Mouse (Mus musculus): ENCODE measurements around the gene Ptpn14. TPM values are rescaled to one million over a fixed set of nuclear protein-coding genes. Genes with fewer than 3 reads are reported as not detected.

Ptpn14 gene
- polyA plus RNA-seq, 1 experiment from 2014 or later, result 6.7 TPM

GRCm38 (mm10) chr1:189903169-189903568, 175.1 kb downstream of the Ptpn14 start:
- WGBS, result 87% methylated on average over 11 of the region's 11 CpGs
- no peaks in the 10 kb centered on the region for H3K9me3 ChIP-seq

DNA sequence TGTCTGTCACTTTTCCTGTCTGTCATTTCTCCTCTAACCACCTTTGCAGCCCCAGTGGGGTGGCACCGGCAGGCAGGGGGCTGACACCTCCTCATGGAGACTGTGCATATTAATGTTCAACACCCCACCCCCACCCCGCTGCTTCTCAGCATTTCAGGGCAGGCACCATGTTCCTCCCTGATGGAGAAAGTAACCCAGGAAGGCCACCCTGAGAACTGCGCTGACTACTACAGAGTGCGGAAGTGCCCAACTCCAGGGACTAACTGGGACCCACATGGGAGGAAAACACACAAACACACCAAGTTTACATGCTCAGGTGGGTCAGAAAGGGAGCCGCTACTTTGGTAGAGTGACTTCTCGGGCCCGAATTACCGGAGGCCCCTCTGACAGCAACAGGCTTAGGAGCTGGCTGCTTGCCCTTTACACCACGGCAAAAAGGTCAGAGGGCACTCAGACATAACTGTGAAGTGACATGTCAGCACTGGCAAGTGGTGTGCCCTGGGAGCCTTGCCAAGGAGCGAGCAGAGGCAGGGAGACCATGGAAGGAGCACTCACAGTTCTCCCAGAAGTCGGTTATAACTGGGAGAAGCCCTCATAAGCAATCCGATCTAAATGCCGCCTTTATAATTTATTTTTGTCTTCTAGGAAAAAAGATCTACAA, 182.7 kb downstream of the Ptpn14 start:
- Histone ChIP-seq H3K9me3 (no peaks in the 10 kb centered on the region), H3K27me3 (replicated peaks; ENCODE audit: low read depth, poor library complexity, severe bottlenecking) (no peaks in the 10 kb centered on the region), H3K4me3 (no peak overlapping the region), H3K4me1 (peaks cover 45% of the 10 kb centered on the region), H3K27ac (replicated peaks) (no peak overlapping the region), H3K36me3 (replicated peaks) (peaks cover 48% of the 10 kb centered on the region)
- WGBS, result 75% methylated on average over 13 of the region's 13 CpGs
- DNase-seq (ENCODE audit: low spot score), result no peak

More at GRCm38 (mm10) chr1:189903169-189903568, 175.1 kb downstream of the Ptpn14 start:
- Histone ChIP-seq H3K4me1 (peaks cover 16% of the 10 kb centered on the region), H3K27me3 (replicated peaks; ENCODE audit: low read depth, poor library complexity, severe bottlenecking) (no peaks in the 10 kb centered on the region), H3K27ac (replicated peaks) (no peak overlapping the region), H3K4me3 (no peak overlapping the region), H3K36me3 (replicated peaks) (peaks cover 54% of the 10 kb centered on the region)
- DNase-seq (ENCODE audit: low spot score), result no peak

GRCm38 (mm10) chr1:189913093-189913760, 185.2 kb downstream of the Ptpn14 start:
- H3K4me1 ChIP-seq, result peaks cover 63% of the 10 kb centered on the region
- 87% methylated on average over 21 of the region's 21 CpGs for WGBS

GRCm38 (mm10) chr1:189916422-189917125, 188.5 kb downstream of the Ptpn14 start:
- WGBS, result 47% methylated on average over 10 of the region's 10 CpGs
- Histone ChIP-seq H3K9me3 (no peaks in the 10 kb centered on the region), H3K27ac (replicated peaks) (peak overlapping the region; percentile 74), H3K36me3 (replicated peaks) (peaks cover 13% of the 10 kb centered on the region), H3K4me1 (peaks cover 65% of the 10 kb centered on the region), H3K27me3 (replicated peaks; ENCODE audit: low read depth, poor library complexity, severe bottlenecking) (peaks cover 14% of the 10 kb centered on the region; the same call in 1 of the 2 replicates), H3K4me3 (no peak overlapping the region)
- no peak for DNase-seq (ENCODE audit: low spot score)

More at GRCm38 (mm10) chr1:189913093-189913760, 185.2 kb downstream of the Ptpn14 start:
- no peaks in the 10 kb centered on the region for H3K9me3 ChIP-seq
- DNase-seq (ENCODE audit: low spot score), result no peak
- H3K27me3 ChIP-seq (replicated peaks; ENCODE audit: low read depth, poor library complexity, severe bottlenecking), result peaks cover 2% of the 10 kb centered on the region; the same call in 1 of the 2 replicates
- no peak overlapping the region for H3K4me3 ChIP-seq
- H3K36me3 ChIP-seq (replicated peaks), result peaks cover 32% of the 10 kb centered on the region
- no peak overlapping the region for H3K27ac ChIP-seq (replicated peaks)

- peaks cover 14% of the 10 kb centered on the region; the same call in 1 of the 2 replicates for H3K27me3 ChIP-seq (replicated peaks; ENCODE audit: low read depth, poor library complexity, severe bottlenecking)
Observed at GRCm38 (mm10) chr1:189917126-189917500, 189.0 kb downstream of the Ptpn14 start.

DNA sequence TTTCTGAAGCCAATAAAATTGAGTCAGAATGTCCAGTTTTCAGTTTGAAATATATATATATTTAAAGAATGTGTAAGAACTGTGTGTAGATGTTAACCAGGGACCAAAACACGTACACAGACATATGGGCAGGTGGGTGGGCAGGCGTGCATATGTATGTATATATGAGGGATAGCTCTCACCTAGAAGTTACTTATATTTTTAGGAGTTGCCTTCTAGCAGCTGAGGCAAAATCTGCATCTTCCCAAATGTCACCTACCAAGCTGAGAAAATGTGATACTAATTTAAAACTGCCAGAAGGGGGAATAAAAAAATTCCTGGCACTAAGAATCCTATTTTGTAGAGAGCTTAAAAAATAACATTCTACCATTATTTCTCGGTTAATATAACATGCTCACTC, 191.7 kb downstream of the Ptpn14 start:
- H3K36me3 ChIP-seq (replicated peaks), result 0 out of 2 replicates have a peak, but pooled peaks cover 2% of the 10 kb centered on the region
- H3K27me3 ChIP-seq (replicated peaks; ENCODE audit: low read depth, poor library complexity, severe bottlenecking), result peaks cover 32% of the 10 kb centered on the region
- DNase-seq (ENCODE audit: low spot score), result no peak
- H3K9me3 ChIP-seq, result no peaks in the 10 kb centered on the region
- no peak overlapping the region for H3K4me3 ChIP-seq
- peaks cover 69% of the 10 kb centered on the region for H3K4me1 ChIP-seq
- H3K27ac ChIP-seq (replicated peaks), result no peak overlapping the region
- 91% methylated on average over 3 of the region's 3 CpGs for WGBS

More at GRCm38 (mm10) chr1:189917126-189917500, 189.0 kb downstream of the Ptpn14 start:
- peaks cover 69% of the 10 kb centered on the region for H3K4me1 ChIP-seq
- WGBS, result 42% methylated on average over 4 of the region's 4 CpGs
- peaks cover 13% of the 10 kb centered on the region for H3K36me3 ChIP-seq (replicated peaks)
- H3K4me3 ChIP-seq, result no peak overlapping the region
- peak overlapping the region; percentile 74; the same call in 1 of the 2 replicates for H3K27ac ChIP-seq (replicated peaks)
- H3K9me3 ChIP-seq, result no peaks in the 10 kb centered on the region
- no peak for DNase-seq (ENCODE audit: low spot score)

DNA sequence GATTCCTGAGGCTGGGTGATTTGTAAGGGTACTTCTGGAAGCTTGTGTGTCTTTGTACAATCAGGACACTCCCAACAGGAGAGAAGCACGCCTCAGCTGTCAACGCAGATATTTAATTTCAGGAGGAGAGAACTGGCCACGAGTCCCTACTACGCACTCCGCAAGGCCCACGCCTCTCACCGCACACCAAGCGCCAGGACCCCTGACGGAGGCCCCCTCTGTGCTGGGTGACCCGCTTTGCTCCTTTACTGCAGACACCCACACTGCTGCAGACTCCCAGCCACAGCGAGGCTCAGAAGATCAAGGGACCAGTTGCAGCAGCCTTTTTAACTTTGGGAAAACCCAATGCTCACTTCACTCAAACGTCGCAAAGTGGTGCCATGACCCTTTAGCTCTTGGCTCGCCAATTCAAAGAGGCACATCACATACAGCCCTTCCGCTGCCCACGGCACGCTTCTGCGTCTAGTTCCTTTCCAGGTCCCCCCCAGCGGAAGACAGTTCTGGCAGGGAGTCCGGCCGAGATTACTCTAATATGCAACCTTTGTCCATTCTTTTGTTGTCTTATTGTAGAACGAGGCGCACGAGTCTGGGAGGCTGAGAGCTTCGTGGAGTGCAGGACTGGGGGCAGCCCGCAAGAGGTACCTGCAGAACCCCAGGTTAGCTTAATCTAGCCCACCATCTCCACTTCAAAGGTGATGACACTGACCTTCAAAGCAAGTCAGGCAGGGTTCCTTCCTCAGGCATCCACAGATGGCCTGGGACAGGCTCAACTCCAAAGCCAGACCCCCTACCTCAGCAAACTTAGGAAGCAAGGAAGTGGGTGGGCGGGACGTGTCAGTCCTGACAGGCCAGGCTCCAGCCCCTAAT, 192.9 kb downstream of the Ptpn14 start:
- no peaks in the 10 kb centered on the region for H3K36me3 ChIP-seq (replicated peaks)
- no peaks in the 10 kb centered on the region for H3K9me3 ChIP-seq
- peak overlapping the region; percentile 95 for H3K27ac ChIP-seq (replicated peaks)
- DNase-seq (ENCODE audit: low spot score), result peak; percentile 57
- H3K27me3 ChIP-seq (replicated peaks; ENCODE audit: low read depth, poor library complexity, severe bottlenecking), result peaks cover 44% of the 10 kb centered on the region
- WGBS, result 45% methylated on average over 28 of the region's 28 CpGs
- peaks cover 65% of the 10 kb centered on the region for H3K4me1 ChIP-seq
- H3K4me3 ChIP-seq, result peak overlapping the region; percentile 89

GRCm38 (mm10) chr1:189921568-189921817, 193.4 kb downstream of the Ptpn14 start:
- peaks cover 45% of the 10 kb centered on the region for H3K27me3 ChIP-seq (replicated peaks; ENCODE audit: low read depth, poor library complexity, severe bottlenecking)
- H3K4me3 ChIP-seq, result peak overlapping the region; percentile 89
- H3K9me3 ChIP-seq, result no peaks in the 10 kb centered on the region
- no peak for DNase-seq (ENCODE audit: low spot score)
- H3K4me1 ChIP-seq, result peaks cover 59% of the 10 kb centered on the region
- peak overlapping the region; percentile 95 for H3K27ac ChIP-seq (replicated peaks)
- WGBS, result 6% methylated on average over 4 of the region's 4 CpGs
- H3K36me3 ChIP-seq (replicated peaks), result no peaks in the 10 kb centered on the region

DNA sequence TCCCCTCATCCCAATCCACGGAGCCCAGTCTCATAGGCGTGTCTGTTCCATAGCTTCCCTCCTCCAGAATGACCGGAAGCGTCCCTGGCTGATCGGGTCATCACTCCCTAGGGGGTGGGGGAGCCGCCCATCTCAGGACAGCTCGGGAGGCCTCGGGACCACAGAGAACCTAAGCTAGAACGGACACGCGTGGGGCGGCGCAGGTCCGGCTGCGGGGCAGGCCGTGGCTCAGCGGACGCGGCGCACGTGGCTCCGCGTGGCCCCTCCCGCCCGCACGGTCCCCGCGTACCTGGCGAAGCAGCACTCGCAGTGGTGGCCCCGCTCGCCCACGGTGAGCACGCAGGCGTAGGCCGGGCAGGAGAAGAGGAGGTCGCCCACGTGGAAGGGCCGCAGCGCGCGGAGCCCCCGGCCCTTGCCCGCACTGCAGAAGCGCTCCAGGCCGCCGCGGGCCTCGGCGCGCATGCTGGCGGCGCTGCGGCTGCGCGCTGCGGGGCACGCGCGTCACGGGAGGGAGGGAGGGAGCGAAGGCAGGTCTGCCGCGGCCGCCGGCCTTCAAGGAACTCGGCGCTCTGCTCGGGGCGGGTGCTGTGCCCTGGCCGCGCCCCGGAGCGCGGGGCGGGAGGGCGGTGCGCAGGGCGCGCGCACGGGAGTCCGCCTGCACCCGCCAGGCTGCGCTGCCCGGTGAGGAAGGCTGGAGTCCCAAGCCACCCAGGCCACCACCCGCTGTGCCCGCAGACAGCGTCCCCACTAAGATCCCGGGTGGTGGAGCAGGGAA, 193.9 kb downstream of the Ptpn14 start, which contains the start of gene Smyd2:
Gene Smyd2 (minus strand): TSS at position 546 of the 775 bp plus-strand sequence.
- Histone ChIP-seq H3K27ac (replicated peaks) (peak within 1 kb of the TSS; percentile 95), H3K27me3 (replicated peaks; ENCODE audit: low read depth, poor library complexity, severe bottlenecking) (peaks cover 47% of the 10 kb centered on the region), H3K9me3 (no peaks in the 10 kb centered on the region), H3K4me3 (peak within 1 kb of the TSS; percentile 89), H3K36me3 (replicated peaks) (no peaks in the 10 kb centered on the region), H3K4me1 (peaks cover 55% of the 10 kb centered on the region)
- under 1% methylated on average over 90 of the region's 90 CpGs for WGBS
- DNase-seq (ENCODE audit: low spot score), result peak; percentile 88

GRCm38 (mm10) chr1:189922721-189923120, 194.7 kb downstream of the Ptpn14 start:
- DNase-seq (ENCODE audit: low spot score), result no peak
- 14% methylated on average over 9 of the region's 9 CpGs for WGBS
- no peaks in the 10 kb centered on the region for H3K36me3 ChIP-seq (replicated peaks)
- no peaks in the 10 kb centered on the region for H3K9me3 ChIP-seq
- peak overlapping the region; percentile 95 for H3K27ac ChIP-seq (replicated peaks)
- peak overlapping the region; percentile 89 for H3K4me3 ChIP-seq
- H3K4me1 ChIP-seq, result peaks cover 53% of the 10 kb centered on the region
- H3K27me3 ChIP-seq (replicated peaks; ENCODE audit: low read depth, poor library complexity, severe bottlenecking), result peaks cover 48% of the 10 kb centered on the region

DNA sequence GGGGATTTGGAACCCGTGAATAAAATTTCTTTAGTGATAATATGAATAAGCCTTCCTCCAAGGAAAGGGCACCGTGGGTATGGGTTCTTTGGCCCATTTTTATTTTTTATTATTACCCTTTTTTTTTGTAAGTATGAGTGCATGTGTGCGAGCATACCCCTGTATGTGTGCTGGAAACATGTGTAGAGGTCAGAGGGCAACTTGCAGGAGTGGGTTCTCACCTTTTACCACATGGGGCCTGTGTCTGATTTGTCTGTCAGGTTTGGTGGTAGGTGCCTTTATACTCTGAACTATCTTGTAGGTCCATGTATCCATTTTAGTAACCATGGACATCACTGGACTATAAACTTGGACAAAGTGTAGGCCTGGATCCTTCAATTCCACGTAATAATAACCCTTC, 195.1 kb downstream of the Ptpn14 start:
- Histone ChIP-seq H3K27ac (replicated peaks) (no peak overlapping the region), H3K36me3 (replicated peaks) (no peaks in the 10 kb centered on the region), H3K9me3 (no peaks in the 10 kb centered on the region), H3K4me1 (peaks cover 53% of the 10 kb centered on the region), H3K27me3 (replicated peaks; ENCODE audit: low read depth, poor library complexity, severe bottlenecking) (peaks cover 46% of the 10 kb centered on the region), H3K4me3 (no peak overlapping the region)
- WGBS, result 68% methylated on average over 4 of the region's 4 CpGs
- no peak for DNase-seq (ENCODE audit: low spot score)
